Mouse (Mus musculus) fibroblast of lung, adult 2 months (primary cell): ENCODE results near the gene Mgea5.

Experiments
- DNase-seq: peaks from one replicate; pipeline ENCODE4 v3.0.0-alpha.2; 2011; ENCODE audit warnings: low read depth

Mgea5 gene

DNA sequence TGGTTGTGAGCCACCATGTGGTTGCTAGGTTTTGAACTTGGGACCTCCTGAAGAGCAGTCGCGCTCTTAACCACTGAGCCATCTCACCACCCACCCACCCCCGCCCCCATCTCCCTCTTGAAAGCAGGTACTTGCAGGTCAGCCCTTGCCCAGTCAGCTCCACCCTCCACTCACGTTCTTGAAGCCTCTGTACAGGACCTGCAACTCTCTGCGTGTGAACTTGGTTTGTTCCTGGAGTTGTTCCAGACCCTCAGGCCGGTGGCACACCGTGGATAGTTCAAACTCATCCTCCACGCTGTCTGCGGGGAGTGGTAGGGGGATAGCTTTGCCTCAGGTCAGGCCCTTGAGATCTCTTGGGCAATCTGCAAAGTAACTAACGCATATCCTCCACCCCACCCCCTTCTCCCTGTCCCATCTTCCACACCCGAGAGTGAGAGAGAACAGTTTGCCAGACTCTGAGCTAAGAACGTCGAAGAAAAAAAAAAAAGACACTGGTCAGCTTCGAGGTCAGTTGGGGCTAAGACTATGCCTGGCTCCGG lies 11.8 kb upstream of the Mgea5 start:
- no peak for DNase-seq

GRCm38 (mm10) chr19:45794718-45795117 lies 11.1 kb upstream of the Mgea5 start:
- no peak for DNase-seq

DNA sequence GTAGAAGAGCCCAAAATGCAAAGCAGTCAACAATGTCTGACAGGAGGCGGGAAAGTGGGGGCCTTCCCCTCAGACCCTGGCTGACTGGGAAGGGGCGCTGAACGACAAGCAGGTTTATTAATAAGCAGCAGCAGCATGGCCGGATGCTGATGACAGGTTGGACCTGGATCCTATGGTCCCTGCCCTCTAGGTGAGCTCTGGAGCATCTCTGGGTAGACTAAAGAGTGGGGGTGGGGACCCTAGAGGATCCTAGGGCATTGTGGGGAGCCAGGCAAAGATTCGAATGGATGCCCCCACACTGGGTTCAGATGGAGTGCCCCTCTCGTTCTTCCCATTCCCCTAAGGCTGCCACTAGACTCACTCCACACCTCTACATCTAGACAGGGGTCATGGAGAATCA lies 8.8 kb upstream of the Mgea5 start:
- no peak for DNase-seq

GRCm38 (mm10) chr19:45789888-45790874 lies 6.5 kb upstream of the Mgea5 start:
- no peak for DNase-seq

GRCm38 (mm10) chr19:45789365-45789764 lies 5.7 kb upstream of the Mgea5 start:
- DNase-seq, result no peak

DNA sequence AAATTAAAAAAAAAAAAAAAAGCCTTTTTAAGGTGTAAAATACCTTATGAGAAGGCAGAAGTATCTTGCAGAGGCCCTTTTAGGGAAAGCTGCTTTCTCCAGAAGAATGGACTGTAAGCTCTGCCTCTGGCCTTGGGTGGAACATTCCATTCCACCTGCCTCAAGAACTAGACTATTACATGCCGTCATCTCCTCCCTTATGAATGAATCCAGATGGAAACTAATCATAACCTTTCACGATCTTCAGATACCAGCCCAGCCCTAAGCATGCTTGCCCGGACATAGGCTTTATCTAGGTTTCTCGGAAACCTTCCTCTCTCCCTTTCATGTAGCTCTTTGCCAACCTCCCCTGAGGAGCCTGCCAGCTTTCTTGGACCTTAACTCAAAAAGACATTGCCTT lies 4.7 kb upstream of the Mgea5 start:
- no peak for DNase-seq

DNA sequence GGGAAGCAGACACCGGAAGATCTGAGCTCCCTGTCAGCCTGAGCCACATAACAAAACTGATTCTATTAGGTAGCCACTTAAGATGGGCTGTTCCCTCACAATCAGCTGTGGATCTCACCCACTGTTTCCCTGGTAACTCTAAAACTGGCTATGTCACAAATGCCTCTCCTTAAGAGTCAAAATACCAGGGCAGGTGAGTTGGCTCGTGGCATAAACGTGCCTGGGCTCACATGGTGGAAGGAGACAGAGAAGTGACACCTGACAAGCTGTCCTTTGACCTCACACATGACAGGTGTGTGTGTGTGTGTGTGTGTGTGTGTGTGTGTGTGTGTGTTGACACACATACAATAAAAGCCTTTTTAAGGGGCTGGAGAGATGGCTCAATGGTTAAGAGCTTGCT lies 3.8 kb upstream of the Mgea5 start:
- DNase-seq, result no peak

DNA sequence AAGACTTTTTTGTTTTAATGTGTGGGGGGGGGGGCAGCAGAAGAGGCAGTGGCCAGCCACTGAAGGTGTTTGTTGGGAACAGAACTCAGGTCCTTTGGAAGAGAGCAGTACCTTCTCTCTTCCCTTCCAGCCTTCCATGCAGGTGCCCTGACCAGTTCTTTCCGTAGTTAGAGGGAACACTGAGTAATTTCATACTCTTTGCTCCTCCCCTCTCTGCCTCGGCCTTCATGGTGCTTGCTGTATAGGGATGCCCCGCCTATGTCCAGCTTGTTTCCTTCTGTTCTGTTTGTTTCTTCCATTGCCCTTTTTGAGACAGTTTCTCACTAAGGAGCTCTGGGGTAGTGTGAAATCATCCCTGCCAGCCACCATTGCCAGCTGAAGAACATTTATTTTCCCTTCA lies 1.8 kb upstream of the Mgea5 start:
- no peak for DNase-seq

DNA sequence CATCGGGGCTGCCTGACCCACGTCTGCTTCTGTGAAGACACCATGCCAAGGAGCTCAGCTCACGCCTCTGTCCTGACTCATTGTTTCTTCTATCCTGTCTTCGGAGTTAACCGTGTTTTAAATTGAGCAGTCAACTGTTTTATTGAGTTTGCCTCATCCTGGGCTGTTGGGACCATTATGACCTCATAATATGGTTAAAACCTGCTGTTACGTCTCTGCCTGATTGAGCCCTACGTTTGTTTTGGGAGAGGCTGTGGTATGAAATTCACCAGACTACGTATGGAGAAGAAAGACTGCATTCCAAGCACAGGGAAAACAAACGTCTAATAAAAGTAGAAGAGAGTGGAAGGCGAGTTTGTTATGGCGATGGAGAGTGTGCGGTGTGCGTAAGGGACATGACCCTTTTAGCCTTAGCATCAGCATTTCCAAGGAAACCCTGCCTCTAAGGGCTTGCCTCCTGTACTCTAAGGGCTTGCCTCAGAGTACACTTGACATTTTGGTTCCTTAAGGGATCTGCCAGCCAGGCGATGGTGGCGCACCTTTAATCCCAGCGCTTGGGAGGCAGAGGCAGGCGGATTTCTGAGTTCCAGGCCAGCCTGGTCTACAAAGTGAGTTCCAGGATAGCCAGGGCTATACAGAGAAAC lies 418 bp upstream of the Mgea5 start:
- no peak for DNase-seq

DNA sequence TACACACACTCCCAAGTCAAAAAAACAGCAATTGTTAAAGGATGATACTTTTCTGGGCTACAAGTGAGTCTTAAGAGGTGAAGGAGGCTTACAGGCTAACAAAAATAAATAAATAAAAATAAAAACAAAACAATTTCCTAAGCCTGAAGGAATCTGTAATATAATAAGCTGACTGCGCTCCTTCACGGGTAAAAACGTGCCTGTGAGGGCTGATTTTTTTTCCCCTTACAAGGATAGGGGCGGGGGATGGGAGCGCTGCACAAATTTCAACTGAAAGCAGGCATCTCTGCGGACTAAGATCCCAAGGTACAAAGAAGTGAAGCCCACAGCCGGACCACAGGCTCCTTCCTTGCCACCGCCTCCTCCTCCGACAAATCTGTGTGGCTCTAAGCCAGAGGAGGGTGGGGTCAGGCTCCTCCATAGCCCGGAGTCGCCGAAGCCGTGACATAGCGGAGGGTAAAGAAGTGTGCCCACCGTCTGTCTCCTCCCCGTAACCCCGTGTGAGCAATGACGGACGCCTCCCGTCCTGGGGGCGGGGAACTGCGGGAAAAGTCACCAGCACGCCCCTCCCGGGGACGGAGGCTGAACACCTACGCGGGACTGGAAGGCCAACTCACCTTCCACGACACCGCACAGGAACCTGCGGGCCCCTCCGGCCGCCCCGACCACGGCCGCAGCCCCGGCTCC lies 1.2 kb downstream of the Mgea5 start:
- DNase-seq, result no peak

DNA sequence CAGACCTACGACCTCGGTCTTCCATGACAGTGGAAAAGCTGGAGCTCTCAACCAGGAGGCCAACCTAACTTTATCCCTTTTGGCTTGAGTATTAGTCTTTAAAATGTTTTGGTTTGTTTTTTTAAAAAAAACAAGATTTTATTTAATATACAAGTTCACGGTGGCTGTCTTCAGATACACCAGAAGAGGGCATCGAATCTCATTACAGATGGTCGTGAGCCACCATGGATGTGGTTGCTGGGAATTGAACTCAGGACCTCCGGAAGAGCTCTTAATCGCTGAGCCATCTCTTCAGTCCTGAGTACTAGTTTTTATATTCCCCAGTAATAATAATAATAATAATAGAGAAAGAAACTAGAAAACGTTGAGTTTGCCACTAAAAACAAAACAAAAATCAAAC lies 2.0 kb downstream of the Mgea5 start:
- DNase-seq, result no peak

- DNase-seq, result no peak
These were observed 3.2 kb downstream of the Mgea5 start for GRCm38 (mm10) chr19:45780350-45780915.

GRCm38 (mm10) chr19:45775486-45775885 lies 8.2 kb downstream of the Mgea5 start:
- DNase-seq, result no peak

DNA sequence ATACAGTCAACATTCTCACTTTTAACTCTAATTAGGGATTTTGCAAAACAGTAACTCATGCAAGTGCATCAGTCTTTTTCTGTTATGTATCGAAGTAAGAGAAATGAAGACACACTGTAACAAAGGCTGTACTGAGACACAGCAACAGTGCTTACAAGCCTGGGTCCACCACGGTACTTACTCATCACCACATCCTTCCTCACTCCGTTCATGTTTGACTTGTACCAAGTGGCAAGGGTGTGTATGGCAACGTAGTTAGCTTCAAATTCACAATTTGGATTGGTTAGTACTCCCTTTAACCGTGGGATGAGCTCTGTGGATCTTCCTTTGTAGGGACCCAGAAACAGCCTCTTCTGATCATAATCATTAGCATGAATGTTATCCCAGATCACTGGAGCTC lies 12.1 kb downstream of the Mgea5 start:
- DNase-seq, result no peak

DNA sequence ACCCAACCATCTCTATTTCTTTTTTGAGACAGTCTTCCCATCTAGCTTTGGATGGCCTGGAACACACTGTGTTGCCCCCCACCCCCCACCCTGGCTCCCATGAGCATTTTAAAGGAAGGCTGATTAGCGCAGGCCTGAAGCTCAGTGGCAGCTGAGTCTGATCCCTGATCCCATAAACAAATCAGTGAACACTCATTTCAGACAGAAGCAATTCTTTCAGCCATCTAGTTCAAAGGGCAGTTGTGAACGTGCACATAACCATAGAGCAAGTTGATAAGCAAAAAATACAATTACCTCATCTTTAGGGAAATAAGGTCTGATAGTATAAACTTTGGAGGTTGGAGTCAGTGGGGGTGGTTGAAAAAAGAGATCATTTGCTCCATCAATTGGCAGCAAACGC lies 22.8 kb downstream of the Mgea5 start:
- DNase-seq, result no peak

GRCm38 (mm10) chr19:45758671-45759070 lies 25.0 kb downstream of the Mgea5 start:
- DNase-seq, result no peak

- no peak for DNase-seq
These were observed 30.1 kb downstream of the Mgea5 start for GRCm38 (mm10) chr19:45753551-45753950.

DNA sequence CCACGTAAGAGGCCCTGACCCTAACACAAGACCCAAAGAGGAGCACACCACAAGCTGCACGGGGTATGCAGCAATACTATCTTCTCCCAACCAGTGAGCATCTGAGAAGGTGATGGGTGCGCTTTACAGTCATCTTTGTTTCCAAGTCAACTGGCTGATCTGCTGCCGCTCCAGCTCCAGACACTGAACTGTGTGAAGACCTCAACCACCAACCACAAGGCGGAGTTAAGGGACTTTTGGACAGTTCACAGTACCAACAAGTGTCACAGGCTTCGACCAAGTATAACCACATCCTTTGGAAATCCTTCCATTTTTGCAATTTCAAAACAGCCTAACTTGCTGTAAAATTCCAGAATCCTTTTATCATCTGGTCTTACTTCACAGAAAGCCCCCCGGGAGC lies 31.8 kb downstream of the Mgea5 start:
- no peak for DNase-seq

- peak; percentile 42 for DNase-seq
These were observed 34.2 kb downstream of the Mgea5 start, which contains the start of gene Npm3 for GRCm38 (mm10) chr19:45749243-45750043. Gene Npm3 (minus strand): TSS chr19:45749591.

DNA sequence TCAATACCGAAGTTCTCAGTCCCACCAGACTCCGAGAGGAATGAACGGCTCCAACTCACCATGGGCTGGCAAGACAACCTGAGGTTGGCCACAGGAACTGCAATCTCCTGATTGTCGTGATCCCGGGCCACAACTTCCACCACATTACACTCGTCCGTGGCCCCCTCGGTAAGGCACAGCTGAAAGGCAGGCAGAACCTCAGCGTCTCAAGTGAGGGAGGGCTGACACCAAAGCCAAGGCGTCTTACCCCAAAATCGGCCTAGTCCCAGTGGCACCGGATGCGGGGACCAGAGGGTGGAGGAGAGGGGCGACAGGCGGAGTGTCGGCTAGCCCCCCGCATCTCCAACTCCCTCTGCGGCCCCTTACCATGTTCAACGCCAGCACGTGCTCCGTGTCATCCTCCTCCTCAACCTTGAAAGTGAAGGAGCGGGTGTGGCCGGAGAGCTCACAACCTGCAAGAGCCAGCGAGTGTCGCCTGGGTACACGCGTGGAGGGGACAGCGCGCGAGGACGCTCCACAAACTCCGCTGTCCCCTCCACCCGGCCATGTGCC lies 34.9 kb downstream of the Mgea5 start:
- no peak for DNase-seq

- DNase-seq, result no peak
These were observed 35.4 kb downstream of the Mgea5 start for GRCm38 (mm10) chr19:45748206-45748605.
